Mouse (Mus musculus): ENCODE results near the gene Pds5b. TPM values are rescaled to one million over a fixed set of nuclear protein-coding genes. Genes with fewer than 3 reads are reported as not detected.
"Not testable (repeated sequence)": the region's sequence is repeated elsewhere in the genome, so short reads cannot be mapped to it uniquely, and the experiment has no call there.

Pds5b gene
- polyA plus RNA-seq, 1 experiment, result 48.5 TPM

DNA sequence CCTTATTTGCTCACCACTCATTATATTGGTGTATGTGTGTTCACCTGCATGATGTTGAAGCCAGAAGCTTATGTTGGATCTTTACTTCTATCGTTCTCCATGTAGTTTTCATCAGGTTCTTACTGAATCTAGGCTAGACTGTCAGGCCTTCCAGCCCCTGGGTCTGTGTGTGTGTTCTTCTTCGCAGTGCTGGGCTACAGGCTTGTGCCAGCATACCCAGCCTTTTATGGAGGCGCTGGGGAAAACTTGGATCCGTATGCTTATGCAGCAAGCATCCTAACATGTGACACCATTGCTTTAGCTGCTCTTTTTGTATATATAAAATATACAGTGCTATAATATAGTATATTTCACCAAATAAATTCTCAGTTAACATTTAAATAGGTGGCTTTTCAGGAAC is 38.0 kb downstream of the Pds5b start:
- TF ChIP-seq CTCF (IDR thresholded peaks at IDR 0.05; ENCODE audit: borderline replicate concordance, extremely low read depth, insufficient read depth, insufficient read length), result no peak
- TF ChIP-seq POLR2A (IDR thresholded peaks at IDR 0.05; ENCODE audit: borderline replicate concordance, extremely low read depth, insufficient read depth, insufficient read length, poor library complexity, severe bottlenecking), result no peak
- DNase-seq (ENCODE audit: low read depth), result no peak

DNA sequence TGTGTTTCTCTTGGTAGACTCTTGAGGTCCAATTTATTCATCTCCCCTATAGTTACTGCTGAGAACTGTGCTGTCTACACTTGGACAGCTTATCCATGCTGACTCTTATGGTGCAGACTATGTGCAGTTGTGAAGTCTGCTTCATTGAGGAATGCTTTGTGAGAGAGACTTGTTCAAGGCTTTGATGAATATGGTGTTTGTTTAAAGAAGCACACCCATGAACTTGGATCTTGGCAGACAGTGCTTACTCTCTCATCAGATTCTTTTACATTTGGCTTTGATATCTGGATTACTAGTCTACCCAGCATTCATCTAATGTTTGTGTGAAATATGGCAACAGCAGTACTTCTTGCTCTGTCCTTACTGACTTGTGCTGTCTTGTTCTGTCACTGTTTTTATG is 39.9 kb downstream of the Pds5b start:
- TF ChIP-seq POLR2A (IDR thresholded peaks at IDR 0.05; ENCODE audit: borderline replicate concordance, extremely low read depth, insufficient read depth, insufficient read length, poor library complexity, severe bottlenecking) (no peak), CTCF (IDR thresholded peaks at IDR 0.05; ENCODE audit: borderline replicate concordance, extremely low read depth, insufficient read depth, insufficient read length) (no peak)
- DNase-seq (ENCODE audit: low read depth), result no peak

DNA sequence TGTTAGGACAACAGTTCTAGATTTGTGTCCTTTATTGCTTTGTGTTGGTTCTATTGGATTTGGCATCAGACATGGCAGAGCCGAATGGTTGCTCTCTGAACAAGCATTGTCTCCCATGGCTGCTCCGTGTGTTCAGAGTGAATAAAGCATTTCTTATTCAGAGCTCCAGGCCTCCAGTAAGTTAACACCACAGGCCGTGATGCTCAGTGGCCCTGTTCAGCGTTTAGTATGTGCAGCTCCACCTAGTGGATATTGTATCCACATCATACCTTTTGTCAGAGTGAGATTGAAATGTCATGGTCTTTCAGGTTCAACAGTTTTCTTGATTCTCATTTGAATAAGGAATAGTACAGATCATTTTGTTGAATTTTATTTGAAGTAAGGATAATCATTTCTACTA is 44.2 kb downstream of the Pds5b start:
- peak; percentile 80 for DNase-seq (ENCODE audit: low read depth)
- TF ChIP-seq POLR2A (IDR thresholded peaks at IDR 0.05; ENCODE audit: borderline replicate concordance, extremely low read depth, insufficient read depth, insufficient read length, poor library complexity, severe bottlenecking) (no peak), CTCF (IDR thresholded peaks at IDR 0.05; ENCODE audit: borderline replicate concordance, extremely low read depth, insufficient read depth, insufficient read length) (peak; percentile 63; the same call in 1 of the 2 replicates)

DNA sequence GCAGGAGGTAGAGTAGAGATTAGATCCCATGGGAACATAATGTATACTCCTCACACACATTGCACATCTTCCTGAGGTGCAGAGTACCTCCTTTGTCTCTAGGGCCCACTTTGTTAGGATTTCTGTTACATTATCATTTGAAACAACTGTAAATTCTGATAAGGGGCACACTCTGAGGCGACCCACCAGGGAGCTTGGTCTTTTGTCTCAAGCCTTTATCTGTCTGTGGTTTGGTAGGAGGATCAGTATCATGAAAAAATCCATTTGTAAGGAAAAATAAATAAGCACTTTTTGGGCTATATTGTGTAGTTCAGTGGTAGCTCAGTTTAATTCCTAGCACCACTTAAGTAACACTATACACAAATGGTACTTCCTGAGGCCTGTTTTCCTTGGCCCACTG is 51.1 kb downstream of the Pds5b start:
- no peak for TF ChIP-seq CTCF (IDR thresholded peaks at IDR 0.05; ENCODE audit: borderline replicate concordance, extremely low read depth, insufficient read depth, insufficient read length)
- TF ChIP-seq POLR2A (IDR thresholded peaks at IDR 0.05; ENCODE audit: borderline replicate concordance, extremely low read depth, insufficient read depth, insufficient read length, poor library complexity, severe bottlenecking), result no peak
- DNase-seq (ENCODE audit: low read depth), result no peak

DNA sequence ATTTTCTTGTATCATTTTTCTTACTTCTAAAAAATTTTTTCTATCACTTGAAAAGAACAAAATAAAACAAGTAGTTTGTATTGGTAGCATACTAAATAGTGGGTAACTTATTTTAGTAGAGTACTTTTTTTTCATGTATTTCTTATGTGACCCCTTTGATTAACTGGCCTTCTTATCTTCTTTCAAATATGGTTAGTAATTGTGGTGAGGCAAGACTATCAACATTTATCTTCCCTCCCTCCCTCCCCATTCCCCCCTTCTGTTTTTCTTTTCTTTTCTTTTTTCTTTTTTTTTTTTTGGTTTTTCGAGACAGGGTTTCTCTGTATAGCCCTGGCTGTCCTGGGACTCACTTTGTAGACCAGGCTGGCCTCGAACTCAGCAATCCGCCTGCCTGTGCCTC is 63.5 kb downstream of the Pds5b start:
- DNase-seq (ENCODE audit: low read depth), result not testable (repeated sequence)

DNA sequence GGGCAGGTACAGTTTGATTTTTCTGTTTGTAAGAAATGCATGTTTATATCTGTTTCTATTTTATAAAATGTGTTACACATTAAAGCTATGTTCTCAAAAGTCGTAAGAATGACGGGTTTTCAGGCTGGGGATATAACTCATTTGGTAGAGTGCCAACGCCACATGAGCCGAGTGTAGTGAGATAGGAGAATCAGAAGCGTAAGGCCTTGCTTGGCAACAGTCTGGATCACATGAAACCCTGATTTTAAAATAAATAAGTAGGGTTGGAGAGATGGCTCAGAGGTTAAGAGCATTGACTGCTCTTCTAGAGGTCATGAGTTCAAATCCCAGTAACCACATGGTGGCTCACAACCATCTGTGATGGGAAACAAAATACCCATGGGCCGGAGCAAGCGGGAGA is 65.8 kb downstream of the Pds5b start:
- no peak for TF ChIP-seq CTCF (IDR thresholded peaks at IDR 0.05; ENCODE audit: borderline replicate concordance, extremely low read depth, insufficient read depth, insufficient read length)
- no peak for TF ChIP-seq POLR2A (IDR thresholded peaks at IDR 0.05; ENCODE audit: borderline replicate concordance, extremely low read depth, insufficient read depth, insufficient read length, poor library complexity, severe bottlenecking)
- DNase-seq (ENCODE audit: low read depth), result no peak

DNA sequence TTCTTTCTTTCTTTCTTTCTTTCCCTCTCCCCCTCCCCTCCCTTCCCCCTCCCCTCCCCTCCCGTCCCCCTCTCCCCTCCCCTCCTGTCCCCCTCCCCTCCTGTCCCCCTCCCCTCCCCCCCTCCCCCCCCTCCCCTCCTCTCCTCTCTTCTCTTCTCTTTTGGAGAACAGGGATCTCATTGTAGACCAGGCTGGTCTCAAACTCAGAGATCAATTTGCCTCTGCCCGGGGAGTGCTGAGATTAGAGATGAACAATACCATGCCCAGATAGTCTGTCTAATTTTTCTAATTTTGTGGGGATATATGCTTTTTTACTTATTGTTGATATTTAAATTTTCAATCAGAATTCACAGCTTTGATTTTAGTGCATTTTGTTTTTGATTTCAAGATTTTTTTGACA is 67.1 kb downstream of the Pds5b start:
- TF ChIP-seq POLR2A (IDR thresholded peaks at IDR 0.05; ENCODE audit: borderline replicate concordance, extremely low read depth, insufficient read depth, insufficient read length, poor library complexity, severe bottlenecking) (no peak), CTCF (IDR thresholded peaks at IDR 0.05; ENCODE audit: borderline replicate concordance, extremely low read depth, insufficient read depth, insufficient read length) (no peak)
- DNase-seq (ENCODE audit: low read depth), result no peak

DNA sequence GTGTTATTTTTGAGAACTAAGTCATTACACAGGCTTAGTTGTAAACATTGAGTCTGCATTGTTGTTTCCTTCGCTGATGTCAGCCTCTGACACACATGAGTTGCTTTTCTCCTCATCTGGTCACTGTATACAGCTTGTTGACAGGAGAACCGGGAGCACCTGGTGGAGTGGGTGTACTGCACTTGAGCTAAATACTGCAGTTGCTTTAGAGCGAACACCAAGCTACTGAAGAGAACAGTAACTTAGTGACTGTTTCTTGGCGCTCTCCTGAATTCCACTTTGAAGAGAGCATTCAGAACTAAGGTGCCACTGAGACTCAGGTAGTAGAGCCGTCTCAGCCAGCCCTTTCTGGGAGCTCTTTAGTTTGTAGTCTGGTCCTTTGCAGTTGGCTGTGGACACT is 83.1 kb downstream of the Pds5b start:
- no peak for TF ChIP-seq CTCF (IDR thresholded peaks at IDR 0.05; ENCODE audit: borderline replicate concordance, extremely low read depth, insufficient read depth, insufficient read length)
- TF ChIP-seq POLR2A (IDR thresholded peaks at IDR 0.05; ENCODE audit: borderline replicate concordance, extremely low read depth, insufficient read depth, insufficient read length, poor library complexity, severe bottlenecking), result no peak
- no peak for DNase-seq (ENCODE audit: low read depth)

DNA sequence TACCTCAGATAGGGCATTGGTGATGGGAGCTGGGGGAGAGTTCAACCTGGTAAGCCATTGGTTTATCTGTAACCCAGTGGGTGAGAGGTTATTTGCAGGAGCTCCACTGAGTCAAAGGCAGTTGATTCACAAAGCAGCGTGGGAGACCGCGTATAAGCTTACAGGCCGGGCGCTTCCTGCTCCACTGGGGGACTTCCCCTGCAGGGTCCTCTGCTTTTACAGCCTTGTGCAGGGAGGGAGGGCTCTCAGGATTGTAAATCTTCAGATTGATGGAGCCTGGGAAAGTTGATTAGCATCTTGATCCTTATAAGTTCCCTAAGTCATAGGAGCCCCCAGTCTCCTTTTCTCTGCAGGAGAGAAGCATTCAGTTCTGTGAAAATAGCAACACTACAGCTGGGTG is 98.9 kb downstream of the Pds5b start:
- DNase-seq (ENCODE audit: low read depth), result no peak
- TF ChIP-seq CTCF (IDR thresholded peaks at IDR 0.05; ENCODE audit: borderline replicate concordance, extremely low read depth, insufficient read depth, insufficient read length) (no peak), POLR2A (IDR thresholded peaks at IDR 0.05; ENCODE audit: borderline replicate concordance, extremely low read depth, insufficient read depth, insufficient read length, poor library complexity, severe bottlenecking) (no peak)

DNA sequence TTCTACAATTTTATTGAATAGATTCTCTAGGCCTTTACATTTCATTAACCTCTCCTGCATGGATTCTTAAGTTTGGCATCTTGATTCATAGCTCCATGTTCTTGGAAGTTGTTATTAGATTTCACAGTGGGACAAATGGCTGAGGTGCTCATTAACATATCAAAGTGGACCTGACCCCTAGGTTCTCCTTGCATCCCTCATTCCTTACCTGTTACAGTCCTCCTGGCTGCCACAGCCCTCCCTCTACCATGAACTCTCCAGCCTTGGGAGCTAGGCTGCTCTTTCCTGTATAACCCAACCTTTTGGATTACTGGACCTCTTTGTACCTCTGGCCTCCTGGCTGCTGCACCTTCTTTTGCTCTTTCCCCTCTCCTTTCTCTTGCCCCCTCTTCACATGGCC is 99.5 kb downstream of the Pds5b start:
- TF ChIP-seq CTCF (IDR thresholded peaks at IDR 0.05; ENCODE audit: borderline replicate concordance, extremely low read depth, insufficient read depth, insufficient read length) (no peak), POLR2A (IDR thresholded peaks at IDR 0.05; ENCODE audit: borderline replicate concordance, extremely low read depth, insufficient read depth, insufficient read length, poor library complexity, severe bottlenecking) (no peak)
- no peak for DNase-seq (ENCODE audit: low read depth)

DNA sequence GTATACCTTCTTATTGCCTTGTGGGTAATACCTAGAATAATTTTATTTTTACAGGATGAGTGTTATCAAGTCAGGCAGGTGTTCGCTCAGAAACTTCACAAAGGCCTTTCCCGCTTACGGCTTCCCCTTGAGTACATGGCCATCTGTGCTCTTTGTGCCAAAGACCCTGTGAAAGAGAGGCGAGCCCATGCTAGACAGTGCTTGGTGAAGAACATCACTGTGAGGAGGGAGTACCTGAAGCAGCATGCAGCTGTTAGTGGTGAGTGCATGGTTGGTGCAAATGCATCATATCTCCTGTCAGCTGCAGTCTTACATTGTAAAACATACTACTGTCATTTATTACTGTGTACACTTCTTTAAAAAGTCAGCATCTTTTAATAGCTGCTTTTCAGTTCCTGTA is 114.7 kb downstream of the Pds5b start:
- DNase-seq (ENCODE audit: low read depth), result no peak

DNA sequence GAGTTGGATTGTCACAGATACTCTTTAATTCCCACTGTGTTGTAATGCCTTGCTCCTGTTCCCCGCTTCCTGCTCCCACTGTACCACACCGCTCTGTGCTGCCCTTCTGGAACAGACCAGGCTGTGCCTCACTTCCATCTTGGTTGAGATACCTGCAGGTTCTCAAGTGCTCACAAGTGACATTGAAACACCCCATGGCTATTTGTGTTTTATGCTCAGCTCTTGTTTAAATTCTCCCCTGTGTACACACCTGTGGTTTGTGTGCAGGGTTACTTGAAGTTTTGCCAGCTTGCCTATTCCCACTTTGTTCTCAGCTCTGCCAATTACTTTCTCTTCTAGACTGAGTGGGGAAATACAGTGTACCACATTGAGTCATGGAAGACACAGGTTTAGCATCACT is 115.5 kb downstream of the Pds5b start:
- TF ChIP-seq CTCF (IDR thresholded peaks at IDR 0.05; ENCODE audit: borderline replicate concordance, extremely low read depth, insufficient read depth, insufficient read length), result no peak
- no peak for TF ChIP-seq POLR2A (IDR thresholded peaks at IDR 0.05; ENCODE audit: borderline replicate concordance, extremely low read depth, insufficient read depth, insufficient read length, poor library complexity, severe bottlenecking)
- no peak for DNase-seq (ENCODE audit: low read depth)

More for the DNA sequence above, 114.7 kb downstream of the Pds5b start:
- no peak for TF ChIP-seq POLR2A (IDR thresholded peaks at IDR 0.05; ENCODE audit: borderline replicate concordance, extremely low read depth, insufficient read depth, insufficient read length, poor library complexity, severe bottlenecking)
- TF ChIP-seq CTCF (IDR thresholded peaks at IDR 0.05; ENCODE audit: borderline replicate concordance, extremely low read depth, insufficient read depth, insufficient read length), result no peak

DNA sequence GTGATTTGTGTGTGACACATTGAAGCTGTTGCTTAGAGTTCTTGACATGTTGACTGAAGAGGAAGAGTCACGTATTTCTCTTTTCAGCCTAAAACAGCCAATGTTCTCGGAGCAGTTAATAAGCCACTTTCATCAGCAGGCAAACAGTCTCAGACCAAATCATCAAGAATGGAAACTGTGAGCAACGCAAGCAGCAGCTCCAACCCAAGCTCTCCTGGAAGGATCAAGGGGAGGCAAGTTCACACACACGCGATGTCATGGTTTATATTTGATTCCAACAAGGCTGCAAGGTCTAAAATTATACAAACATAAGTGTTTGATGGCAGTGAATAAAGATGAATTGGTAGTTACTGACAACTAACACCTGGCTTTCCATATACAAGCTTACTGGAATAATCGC is 120.6 kb downstream of the Pds5b start:
- no peak for DNase-seq (ENCODE audit: low read depth)
- TF ChIP-seq CTCF (IDR thresholded peaks at IDR 0.05; ENCODE audit: borderline replicate concordance, extremely low read depth, insufficient read depth, insufficient read length) (no peak), POLR2A (IDR thresholded peaks at IDR 0.05; ENCODE audit: borderline replicate concordance, extremely low read depth, insufficient read depth, insufficient read length, poor library complexity, severe bottlenecking) (no peak)

Data from brain, embryonic 14.5 days (tissue).